Mouse (Mus musculus): ENCODE data around the gene Aldh3a1. TPM values are rescaled to one million over a fixed set of nuclear protein-coding genes. Genes with fewer than 3 reads are reported as not detected.

The Aldh3a1 gene
- polyA plus RNA-seq, 1 experiment from 2014 or later: not detected

GRCm38 (mm10) chr11:61266551-61267533 is 59.5 kb downstream of the Aldh3a1 start, which contains the start of gene Aldh3a2:
TSS of gene Aldh3a2 (minus strand) at chr11:61267464.
- peak; percentile 100 for ATAC-seq (replicated peaks; ENCODE audit: low FRiP score, low TSS enrichment, low read depth)
- no peaks in the 10 kb centered on the region for H3K27me3 ChIP-seq (replicated peaks; ENCODE audit: control insufficient read depth, insufficient read depth, low read length)
- peak within 1 kb of the TSS; percentile 75 for H3K9ac ChIP-seq (ENCODE audit: low read length)
- H3K4me1 ChIP-seq (replicated peaks; ENCODE audit: control insufficient read depth, insufficient read depth, low read length): no peaks in the 10 kb centered on the region
- peak within 1 kb of the TSS; percentile 52 for H3K4me3 ChIP-seq (ENCODE audit: low read depth, low read length)
- under 1% methylated on average over 57 of the region's 58 CpGs for WGBS
- DNase-seq (ENCODE audit: low spot score): peak; percentile 96
- H3K4me2 ChIP-seq (ENCODE audit: low read length): peak within 1 kb of the TSS; percentile 67
- peak within 1 kb of the TSS; percentile 98 for H3K27ac ChIP-seq (ENCODE audit: low read depth)
- H3K36me3 ChIP-seq (ENCODE audit: control insufficient read depth, insufficient read depth, low read length): peaks cover 24% of the 10 kb centered on the region
- no peaks in the 10 kb centered on the region for H3K9me3 ChIP-seq (ENCODE audit: control insufficient read depth, low read length)

Other genes starting within 250 kb of the Aldh3a1 start
- 1.8 and 1.9 TPM in 2 replicates for gene Kcnj12, start 185.0 kb upstream of the Aldh3a1 start, polyA plus RNA-seq (2014; fragmentation: Nextera tagmentation; extraction: Ambion mirVana)
- gene Tnfrsf13b, start 80.8 kb upstream of the Aldh3a1 start, polyA plus RNA-seq (2014; fragmentation: Nextera tagmentation; extraction: Ambion mirVana): 2.3 and 3.1 TPM in 2 replicates
- gene Usp22, start 32.5 kb upstream of the Aldh3a1 start, polyA plus RNA-seq (2014; fragmentation: Nextera tagmentation; extraction: Ambion mirVana): 163 TPM in 2 replicates
- 47.9 and 56.0 TPM in 2 replicates for gene Aldh3a2, start 59.9 kb downstream of the Aldh3a1 start, polyA plus RNA-seq (2014; fragmentation: Nextera tagmentation; extraction: Ambion mirVana)
- gene Slc47a2, start 135.3 kb downstream of the Aldh3a1 start, polyA plus RNA-seq (2014; fragmentation: Nextera tagmentation; extraction: Ambion mirVana): not detected in 2 replicates
- gene Slc47a1, start 170.8 kb downstream of the Aldh3a1 start, polyA plus RNA-seq (2014; fragmentation: Nextera tagmentation; extraction: Ambion mirVana): 0.43 and 0.62 TPM in 2 replicates
- 0.85 and 1.0 TPM in 2 replicates for gene Rnf112, start 246.6 kb downstream of the Aldh3a1 start, polyA plus RNA-seq (2014; fragmentation: Nextera tagmentation; extraction: Ambion mirVana)